Mouse (Mus musculus): ENCODE measurements around the gene Rpl35.
"Not testable (repeated sequence)": the region's sequence is repeated elsewhere in the genome, so short reads cannot be mapped to it uniquely, and the experiment has no call there.

Rpl35 gene

GRCm38 (mm10) chr2:39005574-39006079 is at the start of gene Rpl35:
TSS of gene Rpl35 (minus strand) at chr2:39005624.
- DNase-seq (ENCODE audit: low spot score), result no peak

- DNase-seq (ENCODE audit: low spot score), result no peak
These were observed 43.1 kb upstream of the Rpl35 start for GRCm38 (mm10) chr2:39048515-39048914.

- DNase-seq (ENCODE audit: low spot score), result no peak
These were observed 34.8 kb upstream of the Rpl35 start for GRCm38 (mm10) chr2:39040215-39040614.

GRCm38 (mm10) chr2:39031611-39032010 is 26.2 kb upstream of the Rpl35 start:
- DNase-seq (ENCODE audit: low spot score), result no peak

GRCm38 (mm10) chr2:39020004-39020403 is 14.6 kb upstream of the Rpl35 start:
- DNase-seq (ENCODE audit: low spot score), result no peak

GRCm38 (mm10) chr2:39016581-39016980 is 11.2 kb upstream of the Rpl35 start:
- no peak for DNase-seq (ENCODE audit: low spot score)

- no peak for DNase-seq (ENCODE audit: low spot score)
These were observed 7.4 kb upstream of the Rpl35 start for GRCm38 (mm10) chr2:39012768-39013279.

- DNase-seq (ENCODE audit: low spot score), result no peak
These were observed 6.5 kb upstream of the Rpl35 start for GRCm38 (mm10) chr2:39011971-39012370.

GRCm38 (mm10) chr2:39011264-39011663 is 5.8 kb upstream of the Rpl35 start:
- no peak for DNase-seq (ENCODE audit: low spot score)

- not testable (repeated sequence) for DNase-seq (ENCODE audit: low spot score)
These were observed 4.7 kb upstream of the Rpl35 start for GRCm38 (mm10) chr2:39010144-39010543.

GRCm38 (mm10) chr2:39008954-39009365 is 3.5 kb upstream of the Rpl35 start:
- no peak for DNase-seq (ENCODE audit: low spot score)

GRCm38 (mm10) chr2:39008350-39008851 is 3.0 kb upstream of the Rpl35 start:
- DNase-seq (ENCODE audit: low spot score), result no peak

GRCm38 (mm10) chr2:39007865-39008264 is 2.4 kb upstream of the Rpl35 start:
- DNase-seq (ENCODE audit: low spot score), result peak; percentile 94

- DNase-seq (ENCODE audit: low spot score), result no peak
These were observed 816 bp upstream of the Rpl35 start for GRCm38 (mm10) chr2:39006149-39006730.

- DNase-seq (ENCODE audit: low spot score), result peak; percentile 91
These were observed 466 bp downstream of the Rpl35 start, which contains the start of gene Arpc5l for GRCm38 (mm10) chr2:39004880-39005435. TSS of gene Arpc5l (plus strand) at chr2:39005348.

GRCm38 (mm10) chr2:39004372-39004771 is 1.1 kb downstream of the Rpl35 start:
- peak; percentile 37 for DNase-seq (ENCODE audit: low spot score)

- DNase-seq (ENCODE audit: low spot score), result no peak
These were observed 1.9 kb downstream of the Rpl35 start for GRCm38 (mm10) chr2:39003512-39003911.

GRCm38 (mm10) chr2:39003106-39003505 is 2.3 kb downstream of the Rpl35 start:
- DNase-seq (ENCODE audit: low spot score), result no peak

GRCm38 (mm10) chr2:39001866-39002265 is 3.6 kb downstream of the Rpl35 start:
- no peak for DNase-seq (ENCODE audit: low spot score)

- no peak for DNase-seq (ENCODE audit: low spot score)
These were observed 4.9 kb downstream of the Rpl35 start for GRCm38 (mm10) chr2:39000587-39000919.

GRCm38 (mm10) chr2:38999910-39000586 is 5.4 kb downstream of the Rpl35 start:
- DNase-seq (ENCODE audit: low spot score), result no peak

GRCm38 (mm10) chr2:38999381-38999780 is 6.0 kb downstream of the Rpl35 start:
- no peak for DNase-seq (ENCODE audit: low spot score)

Measured in ovary, postnatal 36 days (tissue).